Mouse (Mus musculus): ENCODE results near the gene Tmem237. TPM values are rescaled to one million over a fixed set of nuclear protein-coding genes. Genes with fewer than 3 reads are reported as not detected.
A peak's percentile ranks its signal among the peaks of the same experiment; 100 is the strongest.

The Tmem237 gene
- polyA plus RNA-seq, 1 experiment from 2014 or later = 27.4 TPM

GRCm38 (mm10) chr1:59125558-59125957, 5.3 kb upstream of the Tmem237 start:
- Histone ChIP-seq H3K9me3 (ENCODE audit: low read length) (no peaks in the 10 kb centered on the region), H3K27ac (ENCODE audit: low read length) (no peak overlapping the region), H3K4me1 (ENCODE audit: insufficient read depth, low read depth, low read length) (no peaks in the 10 kb centered on the region), H3K9ac (replicated peaks; ENCODE audit: low read depth) (no peak overlapping the region), H3K4me3 (ENCODE audit: low read depth, low read length) (no peak overlapping the region), H3K27me3 (replicated peaks; ENCODE audit: insufficient read depth, low read length) (no peaks in the 10 kb centered on the region), H3K4me2 (replicated peaks; ENCODE audit: low read depth, low read length) (no peak overlapping the region), H3K36me3 (ENCODE audit: insufficient read depth, low read length) (no peaks in the 10 kb centered on the region)
- TF ChIP-seq CTCF (IDR thresholded peaks at IDR 0.05) (no peak), EP300 (IDR thresholded peaks at IDR 0.05) (no peak)
- no peak for DNase-seq (ENCODE audit: low spot score)
- WGBS = 50% methylated on average over 5 of the region's 5 CpGs
- ATAC-seq = no peak

- Histone ChIP-seq H3K36me3 (ENCODE audit: insufficient read depth, low read length) (peaks cover 7% of the 10 kb centered on the region; the same call in 1 of the 2 replicates), H3K4me1 (ENCODE audit: insufficient read depth, low read depth, low read length) (no peaks in the 10 kb centered on the region), H3K9me3 (ENCODE audit: low read length) (no peaks in the 10 kb centered on the region), H3K27ac (ENCODE audit: low read length) (no peak overlapping the region), H3K27me3 (replicated peaks; ENCODE audit: insufficient read depth, low read length) (no peaks in the 10 kb centered on the region), H3K9ac (replicated peaks; ENCODE audit: low read depth) (no peak overlapping the region), H3K4me3 (ENCODE audit: low read depth, low read length) (no peak overlapping the region), H3K4me2 (replicated peaks; ENCODE audit: low read depth, low read length) (no peak overlapping the region)
- DNase-seq (ENCODE audit: low spot score) (peak; percentile 70), ATAC-seq (peak; percentile 75)
- WGBS = 64% methylated on average over 8 of the region's 8 CpGs
- TF ChIP-seq CTCF (IDR thresholded peaks at IDR 0.05) (no peak), EP300 (IDR thresholded peaks at IDR 0.05) (peak; percentile 73)
Measured at GRCm38 (mm10) chr1:59110524-59110923, 9.7 kb downstream of the Tmem237 start.

- no peak overlapping the region for H3K27ac ChIP-seq (ENCODE audit: low read length)
- DNase-seq (ENCODE audit: low spot score) = no peak
- H3K27me3 ChIP-seq (replicated peaks; ENCODE audit: insufficient read depth, low read length) = no peaks in the 10 kb centered on the region
- TF ChIP-seq CTCF (IDR thresholded peaks at IDR 0.05) (no peak), EP300 (IDR thresholded peaks at IDR 0.05) (no peak)
- no peaks in the 10 kb centered on the region for H3K9me3 ChIP-seq (ENCODE audit: low read length)
- no peak overlapping the region for H3K4me3 ChIP-seq (ENCODE audit: low read depth, low read length)
- 90% methylated on average over 6 of the region's 6 CpGs for WGBS
- no peak overlapping the region for H3K4me2 ChIP-seq (replicated peaks; ENCODE audit: low read depth, low read length)
- no peaks in the 10 kb centered on the region for H3K4me1 ChIP-seq (ENCODE audit: insufficient read depth, low read depth, low read length)
- H3K9ac ChIP-seq (replicated peaks; ENCODE audit: low read depth) = no peak overlapping the region
- H3K36me3 ChIP-seq (ENCODE audit: insufficient read depth, low read length) = no peaks in the 10 kb centered on the region; the same call in 1 of the 2 replicates
- no peak for ATAC-seq
Measured at GRCm38 (mm10) chr1:59102071-59102470, 18.1 kb downstream of the Tmem237 start.

- no peak overlapping the region for H3K4me2 ChIP-seq (replicated peaks; ENCODE audit: low read depth, low read length)
- TF ChIP-seq CTCF (IDR thresholded peaks at IDR 0.05) (no peak), EP300 (IDR thresholded peaks at IDR 0.05) (no peak)
- no peaks in the 10 kb centered on the region for H3K4me1 ChIP-seq (ENCODE audit: insufficient read depth, low read depth, low read length)
- H3K9me3 ChIP-seq (ENCODE audit: low read length) = no peaks in the 10 kb centered on the region
- no peak overlapping the region for H3K27ac ChIP-seq (ENCODE audit: low read length)
- H3K27me3 ChIP-seq (replicated peaks; ENCODE audit: insufficient read depth, low read length) = no peaks in the 10 kb centered on the region
- ATAC-seq (no peak), DNase-seq (ENCODE audit: low spot score) (no peak)
- no peak overlapping the region for H3K4me3 ChIP-seq (ENCODE audit: low read depth, low read length)
- 86% methylated on average over 5 of the region's 5 CpGs for WGBS
- no peaks in the 10 kb centered on the region; the same call in 1 of the 2 replicates for H3K36me3 ChIP-seq (ENCODE audit: insufficient read depth, low read length)
- H3K9ac ChIP-seq (replicated peaks; ENCODE audit: low read depth) = no peak overlapping the region
Measured at GRCm38 (mm10) chr1:59101020-59101419, 19.2 kb downstream of the Tmem237 start.

GRCm38 (mm10) chr1:59094705-59095104, 25.5 kb downstream of the Tmem237 start, which contains the start of gene C2cd6:
Gene C2cd6 (minus strand): TSS chr1:59094900.
- WGBS = 89% methylated on average over 19 of the region's 19 CpGs
- Histone ChIP-seq H3K4me2 (replicated peaks; ENCODE audit: low read depth, low read length) (no peak within 1 kb of the TSS), H3K4me3 (ENCODE audit: low read depth, low read length) (no peak within 1 kb of the TSS), H3K27ac (ENCODE audit: low read length) (no peak within 1 kb of the TSS), H3K27me3 (replicated peaks; ENCODE audit: insufficient read depth, low read length) (no peaks in the 10 kb centered on the region), H3K4me1 (ENCODE audit: insufficient read depth, low read depth, low read length) (no peaks in the 10 kb centered on the region), H3K9me3 (ENCODE audit: low read length) (no peaks in the 10 kb centered on the region), H3K36me3 (ENCODE audit: insufficient read depth, low read length) (no peaks in the 10 kb centered on the region), H3K9ac (replicated peaks; ENCODE audit: low read depth) (no peak within 1 kb of the TSS)
- DNase-seq (ENCODE audit: low spot score) (no peak), ATAC-seq (no peak)
- TF ChIP-seq CTCF (IDR thresholded peaks at IDR 0.05) (no peak), EP300 (IDR thresholded peaks at IDR 0.05) (no peak)

- no peaks in the 10 kb centered on the region for H3K4me1 ChIP-seq (ENCODE audit: insufficient read depth, low read depth, low read length)
- peak; percentile 76 for TF ChIP-seq CTCF (IDR thresholded peaks at IDR 0.05)
- no peak for TF ChIP-seq EP300 (IDR thresholded peaks at IDR 0.05)
- peak; percentile 33 for DNase-seq (ENCODE audit: low spot score)
- no peak overlapping the region for H3K9ac ChIP-seq (replicated peaks; ENCODE audit: low read depth)
- H3K4me2 ChIP-seq (replicated peaks; ENCODE audit: low read depth, low read length) = no peak overlapping the region
- H3K9me3 ChIP-seq (ENCODE audit: low read length) = no peaks in the 10 kb centered on the region
- H3K4me3 ChIP-seq (ENCODE audit: low read depth, low read length) = no peak overlapping the region
- H3K27me3 ChIP-seq (replicated peaks; ENCODE audit: insufficient read depth, low read length) = no peaks in the 10 kb centered on the region
- no peak overlapping the region for H3K27ac ChIP-seq (ENCODE audit: low read length)
- WGBS = 14% methylated on average over 3 of the region's 3 CpGs
- no peaks in the 10 kb centered on the region for H3K36me3 ChIP-seq (ENCODE audit: insufficient read depth, low read length)
- ATAC-seq = peak; percentile 44; the same call in 1 of the 2 replicates
Measured at GRCm38 (mm10) chr1:59070867-59071266, 49.3 kb downstream of the Tmem237 start.

GRCm38 (mm10) chr1:59067976-59068375, 52.2 kb downstream of the Tmem237 start:
- no peak overlapping the region for H3K9ac ChIP-seq (replicated peaks; ENCODE audit: low read depth)
- no peaks in the 10 kb centered on the region for H3K4me1 ChIP-seq (ENCODE audit: insufficient read depth, low read depth, low read length)
- no peaks in the 10 kb centered on the region for H3K9me3 ChIP-seq (ENCODE audit: low read length)
- ATAC-seq (peak; percentile 55; the same call in 1 of the 2 replicates), DNase-seq (ENCODE audit: low spot score) (peak; percentile 74)
- no peak overlapping the region for H3K27ac ChIP-seq (ENCODE audit: low read length)
- TF ChIP-seq CTCF (IDR thresholded peaks at IDR 0.05) = peak; percentile 77
- TF ChIP-seq EP300 (IDR thresholded peaks at IDR 0.05) = no peak
- H3K36me3 ChIP-seq (ENCODE audit: insufficient read depth, low read length) = no peaks in the 10 kb centered on the region
- no peaks in the 10 kb centered on the region for H3K27me3 ChIP-seq (replicated peaks; ENCODE audit: insufficient read depth, low read length)
- 6% methylated on average over 3 of the region's 3 CpGs for WGBS
- no peak overlapping the region for H3K4me3 ChIP-seq (ENCODE audit: low read depth, low read length)
- no peak overlapping the region for H3K4me2 ChIP-seq (replicated peaks; ENCODE audit: low read depth, low read length)

All from lung, postnatal 0 days (tissue).